Mouse (Mus musculus): Measurements from ENCODE around the gene Atp11c.

Gene Atp11c

GRCm38 (mm10) chrX:60386852-60387251, 205.6 kb downstream of the Atp11c start:
- DNase-seq (ENCODE audit: low read depth), result no peak

GRCm38 (mm10) chrX:60381711-60382110, 210.8 kb downstream of the Atp11c start:
- DNase-seq (ENCODE audit: low read depth), result no peak

- no peak for DNase-seq (ENCODE audit: low read depth)
Measured at GRCm38 (mm10) chrX:60380386-60380785, 212.1 kb downstream of the Atp11c start.

GRCm38 (mm10) chrX:60348741-60349140, 243.8 kb downstream of the Atp11c start:
- no peak for DNase-seq (ENCODE audit: low read depth)

GRCm38 (mm10) chrX:60345447-60345846, 247.1 kb downstream of the Atp11c start:
- DNase-seq (ENCODE audit: low read depth), result peak; percentile 4

- no peak for DNase-seq (ENCODE audit: low read depth)
Measured at GRCm38 (mm10) chrX:60344991-60345390, 247.5 kb downstream of the Atp11c start.

- no peak for DNase-seq (ENCODE audit: low read depth)
Measured at GRCm38 (mm10) chrX:60329735-60330134, 262.8 kb downstream of the Atp11c start.

GRCm38 (mm10) chrX:60321321-60321720, 271.2 kb downstream of the Atp11c start:
- DNase-seq (ENCODE audit: low read depth), result no peak

GRCm38 (mm10) chrX:60317661-60318060, 274.8 kb downstream of the Atp11c start:
- DNase-seq (ENCODE audit: low read depth), result no peak

- no peak for DNase-seq (ENCODE audit: low read depth)
Measured at GRCm38 (mm10) chrX:60292335-60292734, 300.2 kb downstream of the Atp11c start.

GRCm38 (mm10) chrX:60255346-60255745, 337.2 kb downstream of the Atp11c start:
- DNase-seq (ENCODE audit: low read depth), result no peak

GRCm38 (mm10) chrX:60187726-60188125, 404.8 kb downstream of the Atp11c start:
- no peak for DNase-seq (ENCODE audit: low read depth)

- no peak for DNase-seq (ENCODE audit: low read depth)
Measured at GRCm38 (mm10) chrX:60182611-60183010, 409.9 kb downstream of the Atp11c start.

GRCm38 (mm10) chrX:60178744-60179458, 413.6 kb downstream of the Atp11c start, which contains the start of gene Mcf2:
Gene Mcf2 (minus strand): TSS chrX:60179089.
- DNase-seq (ENCODE audit: low read depth), result no peak

- no peak for DNase-seq (ENCODE audit: low read depth)
Measured at GRCm38 (mm10) chrX:60178025-60178743, 414.3 kb downstream of the Atp11c start.

All from induced T-regulatory cell, adult 2 months (primary cell).